Mouse (Mus musculus): ENCODE measurements at regions not wholly inside any gene's neighbourhood (a gene's known extent, or its start where the extent isn't known, plus 50 kb on each side); places are given as distances from the start of the nearest gene placed in this dataset.

- no peaks in the 10 kb centered on the region for H3K79me2 ChIP-seq (replicated peaks; ENCODE audit: control insufficient read depth, insufficient read depth, low read length)
- no peak for DNase-seq
- H3K4me1 ChIP-seq (ENCODE audit: control insufficient read depth, insufficient read depth, low read length): no peaks in the 10 kb centered on the region
- H3K9ac ChIP-seq (ENCODE audit: low read depth, low read length): no peak overlapping the region
- no peaks in the 10 kb centered on the region for H3K36me3 ChIP-seq (ENCODE audit: control insufficient read depth, insufficient read depth, low read length)
- no peak overlapping the region for H3K4me3 ChIP-seq
- TF ChIP-seq EP300 (IDR thresholded peaks at IDR 0.05; ENCODE audit: insufficient read depth, low read depth, low read length) (no peak), POLR2A (IDR thresholded peaks at IDR 0.05; ENCODE audit: insufficient read depth, low read depth, low read length) (no peak), CTCF (IDR thresholded peaks at IDR 0.05) (peak; percentile 49)
- H3K27ac ChIP-seq: no peak overlapping the region
- 96% methylated on average over 4 of the region's 4 CpGs for WGBS
- H3K27me3 ChIP-seq (ENCODE audit: control insufficient read depth, insufficient read depth, low read length): peaks cover 2% of the 10 kb centered on the region; the same call in 1 of the 2 replicates
- intact Hi-C loops (cut with DNase I): no loop called here
Measured at GRCm38 (mm10) chr5:118929037-118929436, 368.6 kb downstream of the Med13l start.

GRCm38 (mm10) chr5:118929990-118930501 lies 369.6 kb downstream of the Med13l start:
- no peak overlapping the region for H3K27ac ChIP-seq

GRCm38 (mm10) chr5:118939336-118940039 lies 379.0 kb downstream of the Med13l start:
- intact Hi-C loops (cut with DNase I): no loop called here
- TF ChIP-seq EP300 (IDR thresholded peaks at IDR 0.05; ENCODE audit: insufficient read depth, low read depth, low read length) (no peak), POLR2A (IDR thresholded peaks at IDR 0.05; ENCODE audit: insufficient read depth, low read depth, low read length) (no peak), CTCF (IDR thresholded peaks at IDR 0.05) (no peak)
- WGBS: 89% methylated on average over 12 of the region's 12 CpGs
- Histone ChIP-seq H3K4me3 (no peak overlapping the region), H3K36me3 (ENCODE audit: control insufficient read depth, insufficient read depth, low read length) (no peaks in the 10 kb centered on the region), H3K27me3 (ENCODE audit: control insufficient read depth, insufficient read depth, low read length) (0 out of 2 replicates have a peak, but pooled peaks cover 1% of the 10 kb centered on the region), H3K27ac (no peak overlapping the region), H3K9ac (ENCODE audit: low read depth, low read length) (no peak overlapping the region), H3K79me2 (replicated peaks; ENCODE audit: control insufficient read depth, insufficient read depth, low read length) (no peaks in the 10 kb centered on the region), H3K4me1 (ENCODE audit: control insufficient read depth, insufficient read depth, low read length) (no peaks in the 10 kb centered on the region)
- DNase-seq: no peak

More at GRCm38 (mm10) chr5:118929990-118930501, 369.6 kb downstream of the Med13l start:
- WGBS: 18% methylated on average over 23 of the region's 23 CpGs
- Histone ChIP-seq H3K9ac (ENCODE audit: low read depth, low read length) (no peak overlapping the region), H3K79me2 (replicated peaks; ENCODE audit: control insufficient read depth, insufficient read depth, low read length) (no peaks in the 10 kb centered on the region), H3K4me3 (no peak overlapping the region), H3K27me3 (ENCODE audit: control insufficient read depth, insufficient read depth, low read length) (no peaks in the 10 kb centered on the region; the same call in 1 of the 2 replicates), H3K36me3 (ENCODE audit: control insufficient read depth, insufficient read depth, low read length) (no peaks in the 10 kb centered on the region), H3K4me1 (ENCODE audit: control insufficient read depth, insufficient read depth, low read length) (no peaks in the 10 kb centered on the region)
- intact Hi-C loops (cut with DNase I): no loop called here
- DNase-seq: no peak
- TF ChIP-seq CTCF (IDR thresholded peaks at IDR 0.05) (no peak), POLR2A (IDR thresholded peaks at IDR 0.05; ENCODE audit: insufficient read depth, low read depth, low read length) (no peak), EP300 (IDR thresholded peaks at IDR 0.05; ENCODE audit: insufficient read depth, low read depth, low read length) (no peak)

- intact Hi-C loops (cut with DNase I): no loop called here
- TF ChIP-seq EP300 (IDR thresholded peaks at IDR 0.05; ENCODE audit: insufficient read depth, low read depth, low read length): no peak
- TF ChIP-seq POLR2A (IDR thresholded peaks at IDR 0.05; ENCODE audit: insufficient read depth, low read depth, low read length): no peak
- TF ChIP-seq CTCF (IDR thresholded peaks at IDR 0.05): no peak
- 68% methylated on average over 7 of the region's 7 CpGs for WGBS
Measured at GRCm38 (mm10) chr5:118944256-118944655, 383.8 kb downstream of the Med13l start.

GRCm38 (mm10) chr5:118946090-118946489 lies 385.6 kb downstream of the Med13l start:
- Histone ChIP-seq H3K4me3 (no peak overlapping the region), H3K4me1 (ENCODE audit: control insufficient read depth, insufficient read depth, low read length) (peaks cover 5% of the 10 kb centered on the region), H3K9ac (ENCODE audit: low read depth, low read length) (no peak overlapping the region), H3K36me3 (ENCODE audit: control insufficient read depth, insufficient read depth, low read length) (no peaks in the 10 kb centered on the region), H3K27ac (no peak overlapping the region), H3K27me3 (ENCODE audit: control insufficient read depth, insufficient read depth, low read length) (no peaks in the 10 kb centered on the region), H3K79me2 (replicated peaks; ENCODE audit: control insufficient read depth, insufficient read depth, low read length) (no peaks in the 10 kb centered on the region)
- intact Hi-C loops (cut with DNase I): no loop called here
- 31% methylated on average over 8 of the region's 8 CpGs for WGBS
- TF ChIP-seq EP300 (IDR thresholded peaks at IDR 0.05; ENCODE audit: insufficient read depth, low read depth, low read length): no peak
- no peak for DNase-seq

More at GRCm38 (mm10) chr5:118944256-118944655, 383.8 kb downstream of the Med13l start:
- Histone ChIP-seq H3K4me3 (no peak overlapping the region), H3K9ac (ENCODE audit: low read depth, low read length) (no peak overlapping the region), H3K27ac (no peak overlapping the region), H3K4me1 (ENCODE audit: control insufficient read depth, insufficient read depth, low read length) (no peaks in the 10 kb centered on the region), H3K36me3 (ENCODE audit: control insufficient read depth, insufficient read depth, low read length) (no peaks in the 10 kb centered on the region), H3K27me3 (ENCODE audit: control insufficient read depth, insufficient read depth, low read length) (no peaks in the 10 kb centered on the region), H3K79me2 (replicated peaks; ENCODE audit: control insufficient read depth, insufficient read depth, low read length) (no peaks in the 10 kb centered on the region)
- DNase-seq: no peak

- H3K27ac ChIP-seq: no peak overlapping the region
- TF ChIP-seq EP300 (IDR thresholded peaks at IDR 0.05; ENCODE audit: insufficient read depth, low read depth, low read length): no peak
- no peak overlapping the region for H3K9ac ChIP-seq (ENCODE audit: low read depth, low read length)
- WGBS: 78% methylated on average over 2 of the region's 2 CpGs
- no peak for DNase-seq
- H3K27me3 ChIP-seq (ENCODE audit: control insufficient read depth, insufficient read depth, low read length): no peaks in the 10 kb centered on the region
- no peaks in the 10 kb centered on the region for H3K36me3 ChIP-seq (ENCODE audit: control insufficient read depth, insufficient read depth, low read length)
- no peak overlapping the region for H3K4me3 ChIP-seq
- H3K79me2 ChIP-seq (replicated peaks; ENCODE audit: control insufficient read depth, insufficient read depth, low read length): no peaks in the 10 kb centered on the region
- intact Hi-C loops (cut with DNase I): no loop called here
- peaks cover 6% of the 10 kb centered on the region for H3K4me1 ChIP-seq (ENCODE audit: control insufficient read depth, insufficient read depth, low read length)
Measured at GRCm38 (mm10) chr5:118946994-118947393, 386.5 kb downstream of the Med13l start.

Data from heart, adult 2 months (tissue).